Mouse (Mus musculus) ES-Bruce4 (cell line): ENCODE results near the gene Hoxb2. TPM values are rescaled to one million over a fixed set of nuclear protein-coding genes. Genes with fewer than 3 reads are reported as not detected.

Experiments used
- H3K27ac ChIP-seq: 2 replicates; pipeline ENCODE4 v1.5.1; 2012; ENCODE audit warnings: low read length, inconsistent platforms; ENCODE audit not compliant: insufficient read depth
- H3K27me3 ChIP-seq: 2 replicates; pipeline ENCODE4 v1.6.1; 2012; ENCODE audit warnings: mild to moderate bottlenecking, low read length, inconsistent platforms; ENCODE audit not compliant: control insufficient read depth, poor library complexity, insufficient read depth, severe bottlenecking
- H3K36me3 ChIP-seq: 2 replicates; pipeline ENCODE4 v1.6.1; 2012; ENCODE audit warnings: inconsistent platforms, mild to moderate bottlenecking, low read length, moderate library complexity; ENCODE audit not compliant: control insufficient read depth, poor library complexity, insufficient read depth, severe bottlenecking
- H3K4me1 ChIP-seq: one replicate; pipeline ENCODE4 v1.8.1; 2011; ENCODE audit warnings: low read length; ENCODE audit not compliant: control insufficient read depth, insufficient read depth
- H3K4me3 ChIP-seq: 2 replicates; pipeline ENCODE4 v1.5.1; 2011; ENCODE audit warnings: low read depth, mild to moderate bottlenecking, low read length
- H3K9ac ChIP-seq: 2 replicates; pipeline ENCODE4 v1.6.1; 2012; ENCODE audit warnings: low read depth, mild to moderate bottlenecking, inconsistent platforms; ENCODE audit not compliant: poor library complexity, severe bottlenecking
- H3K9me3 ChIP-seq: replicated peaks from 2 replicates; pipeline ENCODE4 v1.6.1; 2012; ENCODE audit warnings: mild to moderate bottlenecking, low read length, inconsistent platforms; ENCODE audit not compliant: control insufficient read depth, poor library complexity, insufficient read depth, severe bottlenecking
- CTCF ChIP-seq: IDR thresholded peaks from one replicate; pipeline ENCODE4 v1.8.1; 2011; ENCODE audit warnings: low read depth, low read length
- EP300 ChIP-seq: IDR thresholded peaks from 2 replicates; pipeline ENCODE4 v1.6.1; 2011; ENCODE audit warnings: low read depth, low read length; ENCODE audit not compliant: insufficient read depth
- POLR2A ChIP-seq: IDR thresholded peaks from one replicate; pipeline ENCODE4 v1.8.1; 2011; ENCODE audit warnings: low read length; ENCODE audit not compliant: insufficient read depth
- polyA plus RNA-seq: library from polyadenylated mRNA; stranded (reverse); fragments of >200 nt; gene quantifications from 2 replicates; pipeline ENCODE4 v1.2.4, GENCODE M21; 2011; ENCODE audit warnings: low read depth; ENCODE audit not compliant: missing spikeins, insufficient read depth, insufficient read length

The Hoxb2 gene
- polyA plus RNA-seq, 1 experiment: 0.70 TPM

DNA sequence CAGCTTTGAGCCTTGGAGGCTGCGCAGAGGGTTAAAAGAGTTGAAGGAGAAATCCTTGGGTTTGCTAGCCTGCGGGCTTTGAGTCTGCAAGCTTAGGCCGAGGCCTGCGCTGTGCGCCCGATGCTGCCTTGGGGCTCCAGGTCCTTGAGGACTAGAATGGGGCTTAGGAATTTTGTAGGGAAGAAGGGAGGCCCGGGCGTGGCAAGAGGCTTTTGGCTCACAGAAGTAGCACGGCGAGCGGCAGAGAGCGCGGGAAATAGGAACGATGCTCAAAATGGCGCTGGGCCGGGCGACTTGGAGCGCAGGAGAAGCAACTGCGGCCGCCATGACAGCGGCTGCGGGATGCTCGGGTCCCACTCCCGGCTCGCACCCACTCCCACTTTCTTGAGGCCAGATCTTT is 4.1 kb downstream of the Hoxb2 start:
- peaks cover 48% of the 10 kb centered on the region for H3K27me3 ChIP-seq
- H3K36me3 ChIP-seq: no peaks in the 10 kb centered on the region
- H3K9me3 ChIP-seq: no peaks in the 10 kb centered on the region
- no peak overlapping the region for H3K27ac ChIP-seq
- H3K4me1 ChIP-seq: peaks cover 2% of the 10 kb centered on the region
- no peak for TF ChIP-seq EP300
- no peak for TF ChIP-seq CTCF
- TF ChIP-seq POLR2A: no peak
- H3K9ac ChIP-seq: no peak overlapping the region; the same call in 1 of the 2 replicates
- H3K4me3 ChIP-seq: peak overlapping the region; percentile 36

DNA sequence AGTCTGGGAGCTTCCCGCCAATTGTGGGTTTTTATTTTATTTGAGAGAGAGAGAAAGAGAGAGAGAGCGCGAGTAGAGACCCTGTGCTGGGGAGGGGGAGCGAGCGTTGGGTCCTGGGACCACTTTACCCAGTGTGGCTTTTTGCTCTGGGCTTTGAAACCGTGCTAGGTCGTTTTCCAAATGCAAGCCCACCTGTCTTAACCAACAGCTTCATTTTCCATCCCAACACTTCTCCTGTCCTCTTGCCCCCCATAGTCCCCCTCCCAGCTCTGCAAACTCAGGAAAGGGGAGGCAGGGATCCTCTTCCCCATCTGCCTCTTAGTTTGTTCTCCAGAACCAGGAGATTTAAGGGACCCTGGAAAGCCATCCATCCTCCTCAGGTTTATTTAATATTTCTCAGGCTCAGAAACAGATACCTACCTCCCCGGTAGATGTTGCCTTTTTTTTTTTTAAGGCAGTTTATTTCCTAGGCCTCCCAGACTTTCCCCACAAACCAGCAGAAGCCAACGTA is 4.5 kb downstream of the Hoxb2 start:
- TF ChIP-seq CTCF: no peak
- TF ChIP-seq POLR2A: no peak
- no peak for TF ChIP-seq EP300
- Histone ChIP-seq H3K27ac (no peak overlapping the region), H3K36me3 (no peaks in the 10 kb centered on the region), H3K9me3 (no peaks in the 10 kb centered on the region), H3K27me3 (peaks cover 48% of the 10 kb centered on the region), H3K4me1 (peaks cover 2% of the 10 kb centered on the region), H3K4me3 (peak overlapping the region; percentile 36), H3K9ac (no peak overlapping the region; the same call in 1 of the 2 replicates)

DNA sequence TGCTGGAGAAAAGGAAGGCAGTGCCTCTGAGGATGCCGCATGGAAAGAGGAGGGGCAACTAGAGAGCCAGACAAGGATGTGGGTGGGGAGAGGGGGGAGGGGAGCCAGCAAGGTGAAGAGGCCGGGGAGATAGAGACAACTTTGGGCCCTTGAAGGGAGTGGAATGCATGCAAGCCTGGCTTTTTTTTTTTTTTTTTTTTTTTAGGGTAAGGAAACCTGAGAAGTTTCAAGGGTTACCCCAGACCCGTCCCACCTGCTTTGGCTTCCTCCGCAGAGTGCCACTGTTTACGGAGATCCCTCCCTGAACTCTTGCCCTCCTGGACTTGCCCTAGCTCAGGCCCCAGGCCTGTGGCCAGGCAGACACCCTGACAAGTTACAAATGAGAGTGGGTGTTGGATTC is 13.5 kb downstream of the Hoxb2 start:
- H3K27ac ChIP-seq: no peak overlapping the region
- no peaks in the 10 kb centered on the region for H3K9me3 ChIP-seq
- H3K4me1 ChIP-seq: peaks cover 2% of the 10 kb centered on the region
- peaks cover 33% of the 10 kb centered on the region for H3K27me3 ChIP-seq
- H3K9ac ChIP-seq: no peak overlapping the region
- no peaks in the 10 kb centered on the region for H3K36me3 ChIP-seq
- no peak overlapping the region for H3K4me3 ChIP-seq
- no peak for TF ChIP-seq EP300
- no peak for TF ChIP-seq CTCF
- no peak for TF ChIP-seq POLR2A

DNA sequence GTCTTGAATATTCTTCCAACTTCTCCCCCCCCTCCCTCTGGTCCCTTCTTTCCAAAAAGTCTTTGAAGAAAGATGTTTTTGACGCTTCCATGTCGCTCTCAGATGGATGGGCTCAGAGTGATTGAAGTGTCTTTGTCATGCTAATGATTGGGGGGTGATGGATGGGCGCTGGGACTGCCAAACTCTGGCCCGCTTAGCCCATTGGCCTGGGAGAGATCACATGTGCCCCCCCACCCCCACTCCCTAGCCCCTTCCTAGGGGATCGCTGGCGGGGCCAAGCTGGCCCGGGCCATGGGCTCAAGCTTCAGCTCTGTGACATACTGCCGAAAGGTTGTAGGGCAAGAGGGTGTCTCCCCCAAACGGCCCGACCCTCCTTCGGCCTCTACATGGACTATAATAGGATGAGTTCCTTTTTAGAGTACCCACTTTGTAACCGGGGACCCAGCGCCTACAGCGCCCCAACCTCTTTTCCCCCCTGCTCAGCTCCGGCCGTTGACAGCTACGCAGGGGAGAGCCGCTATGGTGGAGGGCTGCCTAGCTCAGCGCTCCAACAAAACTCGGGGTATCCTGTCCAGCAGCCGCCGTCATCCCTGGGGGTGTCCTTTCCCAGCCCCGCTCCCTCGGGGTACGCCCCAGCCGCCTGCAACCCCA is 15.2 kb downstream of the Hoxb2 start, which contains the start of gene Hoxb1:
Gene Hoxb1 (plus strand): TSS at position 312 of the 651 bp plus-strand sequence.
- peaks cover 35% of the 10 kb centered on the region for H3K27me3 ChIP-seq
- H3K27ac ChIP-seq: no peak within 1 kb of the TSS
- H3K4me1 ChIP-seq: peaks cover 2% of the 10 kb centered on the region
- no peaks in the 10 kb centered on the region for H3K36me3 ChIP-seq
- H3K9me3 ChIP-seq: no peaks in the 10 kb centered on the region
- no peak within 1 kb of the TSS for H3K4me3 ChIP-seq
- H3K9ac ChIP-seq: no peak within 1 kb of the TSS
- TF ChIP-seq EP300 (no peak), CTCF (no peak), POLR2A (no peak)

DNA sequence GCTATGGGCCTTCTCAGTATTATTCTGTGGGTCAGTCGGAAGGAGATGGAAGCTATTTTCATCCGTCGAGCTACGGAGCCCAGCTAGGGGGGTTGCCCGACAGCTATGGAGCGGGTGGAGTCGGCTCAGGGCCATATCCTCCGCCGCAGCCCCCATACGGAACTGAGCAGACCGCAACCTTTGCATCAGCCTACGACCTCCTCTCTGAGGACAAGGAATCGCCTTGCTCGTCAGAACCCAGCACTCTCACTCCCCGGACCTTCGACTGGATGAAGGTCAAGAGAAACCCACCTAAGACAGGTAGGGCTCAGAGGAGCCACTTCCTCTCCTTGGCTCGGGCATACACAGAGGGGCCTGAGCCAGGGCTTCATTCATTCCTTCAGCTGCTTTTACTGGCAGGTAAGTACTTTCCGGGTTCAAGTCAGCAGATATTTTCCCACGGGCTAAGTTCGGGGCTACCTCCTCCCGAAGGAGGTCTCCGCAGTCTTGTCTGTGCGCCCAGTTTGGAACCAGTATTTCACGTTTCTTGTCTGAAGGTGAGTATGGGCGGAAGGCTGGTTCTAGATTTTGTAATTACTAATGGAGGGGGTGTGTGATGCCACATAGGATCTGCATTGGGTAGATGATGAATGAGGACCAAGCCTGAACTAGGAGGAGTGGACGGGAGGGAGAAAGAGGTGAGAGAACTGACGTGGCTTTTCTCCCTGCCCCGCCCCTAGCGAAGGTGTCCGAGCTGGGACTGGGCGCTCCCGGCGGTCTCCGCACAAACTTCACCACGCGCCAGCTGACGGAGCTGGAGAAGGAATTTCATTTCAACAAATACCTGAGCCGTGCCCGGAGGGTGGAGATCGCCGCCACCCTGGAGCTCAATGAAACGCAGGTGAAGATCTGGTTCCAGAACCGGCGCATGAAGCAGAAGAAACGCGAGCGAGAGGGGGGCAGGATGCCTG is 16.0 kb downstream of the Hoxb2 start:
- H3K36me3 ChIP-seq: no peaks in the 10 kb centered on the region
- no peak overlapping the region for H3K27ac ChIP-seq
- peaks cover 2% of the 10 kb centered on the region for H3K4me1 ChIP-seq
- no peak overlapping the region for H3K9ac ChIP-seq
- H3K4me3 ChIP-seq: no peak overlapping the region
- TF ChIP-seq EP300: no peak
- TF ChIP-seq CTCF: no peak
- TF ChIP-seq POLR2A: no peak
- H3K9me3 ChIP-seq: no peaks in the 10 kb centered on the region
- H3K27me3 ChIP-seq: peaks cover 39% of the 10 kb centered on the region
